Mouse (Mus musculus) liver, postnatal 0 days (tissue): ENCODE results near the gene Tor1b.

Experiments
- CTCF ChIP-seq: sonication (generic); IDR thresholded peaks from 2 replicates; pipeline ENCODE4 v1.5.1; 2016; ENCODE audit warnings: antibody characterized with exemption, low read depth
- EP300 ChIP-seq: IDR thresholded peaks from 2 replicates; pipeline ENCODE4 v1.6.1; 2016; ENCODE audit warnings: antibody characterized with exemption, low read depth, mild to moderate bottlenecking

GRCm38 (mm10) chr2:30917649-30918048 lies 35.1 kb upstream of the Tor1b start:
- TF ChIP-seq CTCF (no peak), EP300 (no peak)
